Mouse (Mus musculus) hindbrain, embryonic 11.5 days (tissue): ENCODE measurements around the gene Numbl. TPM values are rescaled to one million over a fixed set of nuclear protein-coding genes. Genes with fewer than 3 reads are reported as not detected.

Experiments
- ATAC-seq: fragments of 200-750 bp; cut with Nextera tagmentation; 2 replicates; pipeline ENCODE4 v1.8.0; 2017; ENCODE audit warnings: mild to moderate bottlenecking, moderate TSS enrichment, moderate library complexity; ENCODE audit not compliant: low FRiP score
- DNase-seq: peaks from one replicate; pipeline ENCODE4 v3.0.0-alpha.2; 2015; ENCODE audit warnings: low spot score
- H3K27ac ChIP-seq: fragments of 300-500 bp; sonication (generic); 2 replicates; pipeline ENCODE4 v1.5.1; 2014; ENCODE audit warnings: mild to moderate bottlenecking, low read depth, low read length
- H3K27me3 ChIP-seq: fragments of 300-500 bp; sonication (generic); 2 replicates; pipeline ENCODE4 v1.6.1; 2014; ENCODE audit warnings: mild to moderate bottlenecking, low read length, moderate library complexity, mixed read lengths; ENCODE audit not compliant: control insufficient read depth, insufficient read depth
- H3K36me3 ChIP-seq: fragments of 300-500 bp; sonication (generic); 2 replicates; pipeline ENCODE4 v1.6.1; 2014; ENCODE audit warnings: mild to moderate bottlenecking, low read length, moderate library complexity, mixed read lengths; ENCODE audit not compliant: control insufficient read depth, insufficient read depth
- H3K4me1 ChIP-seq: fragments of 300-500 bp; sonication (generic); replicated peaks from 2 replicates; pipeline ENCODE4 v1.6.1; 2014; ENCODE audit warnings: low read length, mixed read lengths; ENCODE audit not compliant: control insufficient read depth, insufficient read depth
- H3K4me2 ChIP-seq: fragments of 300-500 bp; sonication (generic); replicated peaks from 2 replicates; pipeline ENCODE4 v1.6.1; 2014; ENCODE audit warnings: mild to moderate bottlenecking, low read depth, low read length
- H3K4me3 ChIP-seq: fragments of 300-500 bp; sonication (generic); 2 replicates; pipeline ENCODE4 v1.5.1; 2014; ENCODE audit warnings: low read depth, low read length
- H3K9ac ChIP-seq: fragments of 300-500 bp; sonication (generic); 2 replicates; pipeline ENCODE4 v1.6.1; 2014; ENCODE audit warnings: low read depth, low read length
- H3K9me3 ChIP-seq: fragments of 300-500 bp; sonication (generic); 2 replicates; pipeline ENCODE4 v1.6.1; 2016; ENCODE audit warnings: low read length; ENCODE audit not compliant: control insufficient read depth
- WGBS: fragments of 180-500 bp; shearing (Covaris S2); extraction: QIAGEN DNeasy Blood & Tissue Kit; methylation state at CpG from one replicate; pipeline ENCODE4 v1.1.7; 2014; 5-methylcytosine and 5-hydroxymethylcytosine counted together
- polyA plus RNA-seq: library from polyadenylated mRNA; unstranded; fragments of >200 nt; fragmentation: Nextera tagmentation; extraction: Ambion mirVana; gene quantifications from 2 replicates; pipeline ENCODE4 v1.2.1, GENCODE M21; 2014

The Numbl gene
- 19.8 and 22.7 TPM in 2 replicates for polyA plus RNA-seq

GRCm38 (mm10) chr7:27258205-27258899, at the start of gene Numbl:
TSS of gene Numbl (plus strand) at chr7:27258433.
- peak within 1 kb of the TSS; percentile 89 for H3K27ac ChIP-seq
- H3K4me3 ChIP-seq, result peak within 1 kb of the TSS; percentile 84
- ATAC-seq (peak; percentile 88), DNase-seq (peak; percentile 98)
- WGBS, result under 1% methylated on average over 41 of the region's 47 CpGs
- no peaks in the 10 kb centered on the region for H3K9me3 ChIP-seq
- H3K27me3 ChIP-seq, result no peaks in the 10 kb centered on the region
- H3K36me3 ChIP-seq, result no peaks in the 10 kb centered on the region; the same call in 1 of the 2 replicates
- H3K4me2 ChIP-seq, result peak within 1 kb of the TSS; percentile 77
- H3K4me1 ChIP-seq, result peaks cover 13% of the 10 kb centered on the region
- H3K9ac ChIP-seq, result peak within 1 kb of the TSS; percentile 95

- H3K4me2 ChIP-seq, result no peak overlapping the region
- H3K9me3 ChIP-seq, result no peaks in the 10 kb centered on the region
- DNase-seq, result no peak
Measured at GRCm38 (mm10) chr7:27212626-27213025, 45.6 kb upstream of the Numbl start.

GRCm38 (mm10) chr7:27218586-27218985, 39.6 kb upstream of the Numbl start:
- no peak for ATAC-seq
- H3K27ac ChIP-seq, result no peak overlapping the region
- H3K4me2 ChIP-seq, result no peak overlapping the region
- no peaks in the 10 kb centered on the region; the same call in 1 of the 2 replicates for H3K36me3 ChIP-seq
- H3K9ac ChIP-seq, result no peak overlapping the region
- H3K4me3 ChIP-seq, result no peak overlapping the region
- H3K27me3 ChIP-seq, result no peaks in the 10 kb centered on the region
- DNase-seq, result no peak
- no peaks in the 10 kb centered on the region for H3K4me1 ChIP-seq
- no peaks in the 10 kb centered on the region for H3K9me3 ChIP-seq
- 88% methylated on average over 7 of the region's 7 CpGs for WGBS

More at GRCm38 (mm10) chr7:27212626-27213025, 45.6 kb upstream of the Numbl start:
- Histone ChIP-seq H3K27me3 (no peaks in the 10 kb centered on the region), H3K9ac (no peak overlapping the region), H3K36me3 (peaks cover 6% of the 10 kb centered on the region), H3K27ac (no peak overlapping the region), H3K4me1 (no peaks in the 10 kb centered on the region), H3K4me3 (no peak overlapping the region)
- ATAC-seq, result no peak
- WGBS, result 90% methylated on average over 2 of the region's 2 CpGs

- H3K36me3 ChIP-seq, result no peaks in the 10 kb centered on the region
- no peak overlapping the region for H3K4me2 ChIP-seq
- H3K4me1 ChIP-seq, result 0 out of 2 replicates have a peak, but pooled peaks cover 3% of the 10 kb centered on the region
- WGBS, result 63% methylated on average over 11 of the region's 11 CpGs
- no peak overlapping the region for H3K4me3 ChIP-seq
- no peak overlapping the region for H3K27ac ChIP-seq
- H3K27me3 ChIP-seq, result no peaks in the 10 kb centered on the region
- no peak overlapping the region for H3K9ac ChIP-seq
- DNase-seq (no peak), ATAC-seq (no peak)
- no peaks in the 10 kb centered on the region for H3K9me3 ChIP-seq
Measured at GRCm38 (mm10) chr7:27219937-27220336, 38.3 kb upstream of the Numbl start.

GRCm38 (mm10) chr7:27221939-27222338, 36.3 kb upstream of the Numbl start:
- Histone ChIP-seq H3K4me3 (no peak overlapping the region), H3K4me1 (peaks cover 7% of the 10 kb centered on the region; the same call in 1 of the 2 replicates), H3K4me2 (no peak overlapping the region), H3K27me3 (no peaks in the 10 kb centered on the region), H3K36me3 (no peaks in the 10 kb centered on the region), H3K9me3 (no peaks in the 10 kb centered on the region), H3K27ac (no peak overlapping the region), H3K9ac (0 out of 2 replicates have a peak overlapping the region, but pooled peaks have one; percentile 11)
- DNase-seq (no peak), ATAC-seq (no peak)
- 87% methylated on average over 6 of the region's 6 CpGs for WGBS

- H3K9me3 ChIP-seq, result no peaks in the 10 kb centered on the region
- no peak overlapping the region for H3K9ac ChIP-seq
- no peak overlapping the region for H3K4me2 ChIP-seq
- 83% methylated on average over 1 of the region's 1 CpGs for WGBS
- no peaks in the 10 kb centered on the region for H3K36me3 ChIP-seq
- ATAC-seq (no peak), DNase-seq (no peak)
- peaks cover 7% of the 10 kb centered on the region; the same call in 1 of the 2 replicates for H3K4me1 ChIP-seq
- H3K27me3 ChIP-seq, result no peaks in the 10 kb centered on the region
- H3K4me3 ChIP-seq, result no peak overlapping the region
- no peak overlapping the region for H3K27ac ChIP-seq
Measured at GRCm38 (mm10) chr7:27222538-27222937, 35.7 kb upstream of the Numbl start.

- Histone ChIP-seq H3K9ac (peak overlapping the region; percentile 42), H3K4me2 (peak overlapping the region; percentile 7; the same call in 1 of the 2 replicates), H3K9me3 (no peaks in the 10 kb centered on the region), H3K4me3 (no peak overlapping the region), H3K27ac (no peak overlapping the region), H3K4me1 (peaks cover 9% of the 10 kb centered on the region; the same call in 1 of the 2 replicates), H3K27me3 (no peaks in the 10 kb centered on the region), H3K36me3 (no peaks in the 10 kb centered on the region)
- ATAC-seq (no peak), DNase-seq (no peak)
- WGBS, result 81% methylated on average over 11 of the region's 11 CpGs
Measured at GRCm38 (mm10) chr7:27224877-27225575, 33.2 kb upstream of the Numbl start.

- no peaks in the 10 kb centered on the region for H3K9me3 ChIP-seq
- no peaks in the 10 kb centered on the region for H3K27me3 ChIP-seq
- H3K9ac ChIP-seq, result peak overlapping the region; percentile 77
- peak overlapping the region; percentile 82 for H3K4me3 ChIP-seq
- 32% methylated on average over 9 of the region's 9 CpGs for WGBS
- H3K27ac ChIP-seq, result no peak overlapping the region
- no peaks in the 10 kb centered on the region for H3K36me3 ChIP-seq
- peaks cover 9% of the 10 kb centered on the region; the same call in 1 of the 2 replicates for H3K4me1 ChIP-seq
- no peak for DNase-seq
- H3K4me2 ChIP-seq, result peak overlapping the region; percentile 84
- ATAC-seq, result no peak
Measured at GRCm38 (mm10) chr7:27227276-27227675, 31.0 kb upstream of the Numbl start.
